Mouse (Mus musculus): ENCODE results near the gene Ripply3.

Ripply3 gene

GRCm38 (mm10) chr16:94327781-94328711 is at the start of gene Ripply3:
TSS of gene Ripply3 (plus strand) at chr16:94328420.
- no peak for DNase-seq (ENCODE audit: low spot score in 2 of 2)

- no peak for DNase-seq (ENCODE audit: low spot score in 2 of 2)
Observed at GRCm38 (mm10) chr16:94283972-94284371, 44.2 kb upstream of the Ripply3 start.

DNA sequence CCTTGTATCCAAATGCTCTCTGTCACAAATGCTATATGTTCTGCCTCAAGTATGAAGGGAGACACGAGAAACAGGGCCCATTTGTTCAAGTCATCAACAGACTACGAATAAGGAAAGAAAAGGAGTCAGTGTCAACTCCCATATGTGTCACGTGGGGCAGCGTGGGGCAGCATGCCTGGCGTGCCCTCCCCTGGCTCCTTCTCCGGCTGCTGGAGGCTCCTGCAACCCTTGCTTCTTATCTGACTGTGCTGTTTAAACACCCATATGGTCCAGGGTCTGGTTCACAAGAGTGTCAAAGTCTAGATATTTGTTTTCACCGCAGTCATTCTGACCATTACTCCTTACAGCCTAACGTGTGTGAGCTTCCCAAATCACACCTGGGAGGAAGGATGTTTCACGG is 40.4 kb upstream of the Ripply3 start:
- DNase-seq (ENCODE audit: low spot score in 2 of 2) = no peak

- DNase-seq (ENCODE audit: low spot score in 2 of 2) = peak; percentile 58
Observed at GRCm38 (mm10) chr16:94289138-94290072, 38.8 kb upstream of the Ripply3 start.

GRCm38 (mm10) chr16:94290073-94290999 is 37.9 kb upstream of the Ripply3 start:
- peak; percentile 51 to 66 for DNase-seq (ENCODE audit: low spot score in 2 of 2)

DNA sequence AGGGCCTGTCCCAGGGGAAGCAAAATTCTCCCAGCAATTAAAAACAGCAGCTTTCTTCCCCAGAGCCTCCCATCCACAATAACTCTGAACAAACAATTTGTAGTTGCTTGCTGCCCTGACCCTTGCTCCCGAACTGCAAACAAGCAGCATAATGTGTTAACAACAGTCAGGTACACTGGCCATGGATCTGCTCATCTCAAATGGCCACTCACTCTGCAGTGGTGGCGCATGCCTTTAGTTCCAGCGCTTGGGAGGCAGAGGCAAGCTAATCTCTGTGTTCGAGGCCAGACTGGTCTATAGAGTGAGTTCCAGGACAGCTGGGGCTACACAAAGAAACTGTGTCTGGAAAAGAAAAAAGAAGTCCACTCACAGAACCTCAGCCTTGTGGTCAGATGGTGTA is 37.1 kb upstream of the Ripply3 start:
- no peak for DNase-seq (ENCODE audit: low spot score in 2 of 2)

DNA sequence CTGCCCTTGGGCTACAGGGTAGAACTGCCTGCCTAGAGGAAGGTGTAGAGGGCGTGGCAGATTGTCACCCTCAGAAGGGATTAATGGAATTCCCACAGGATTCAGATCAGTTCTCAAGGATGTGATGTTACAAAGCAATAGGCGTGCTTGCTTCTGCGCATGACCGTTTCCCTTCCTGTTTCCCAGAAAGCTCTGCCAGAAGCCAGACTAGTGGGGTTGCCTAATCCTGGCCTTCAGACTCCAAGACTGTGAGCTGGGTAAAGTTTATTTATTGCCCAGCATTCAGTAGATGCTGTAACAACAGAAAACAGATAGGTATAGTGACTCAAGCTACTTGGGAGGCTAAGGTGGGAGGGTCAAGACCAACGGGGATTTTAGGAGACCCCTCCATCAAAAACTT is 30.1 kb upstream of the Ripply3 start:
- no peak for DNase-seq (ENCODE audit: low spot score in 2 of 2)

- no peak for DNase-seq (ENCODE audit: low spot score in 2 of 2)
Observed at GRCm38 (mm10) chr16:94299210-94299609, 29.0 kb upstream of the Ripply3 start.

GRCm38 (mm10) chr16:94301194-94301593 is 27.0 kb upstream of the Ripply3 start:
- no peak for DNase-seq (ENCODE audit: low spot score in 2 of 2)

GRCm38 (mm10) chr16:94301696-94302095 is 26.5 kb upstream of the Ripply3 start:
- no peak for DNase-seq (ENCODE audit: low spot score in 2 of 2)

GRCm38 (mm10) chr16:94302274-94303202 is 25.7 kb upstream of the Ripply3 start:
- DNase-seq (ENCODE audit: low spot score in 2 of 2) = peak; percentile 33 to 43

- DNase-seq (ENCODE audit: low spot score in 2 of 2) = no peak
Observed at GRCm38 (mm10) chr16:94303203-94303535, 25.1 kb upstream of the Ripply3 start.

DNA sequence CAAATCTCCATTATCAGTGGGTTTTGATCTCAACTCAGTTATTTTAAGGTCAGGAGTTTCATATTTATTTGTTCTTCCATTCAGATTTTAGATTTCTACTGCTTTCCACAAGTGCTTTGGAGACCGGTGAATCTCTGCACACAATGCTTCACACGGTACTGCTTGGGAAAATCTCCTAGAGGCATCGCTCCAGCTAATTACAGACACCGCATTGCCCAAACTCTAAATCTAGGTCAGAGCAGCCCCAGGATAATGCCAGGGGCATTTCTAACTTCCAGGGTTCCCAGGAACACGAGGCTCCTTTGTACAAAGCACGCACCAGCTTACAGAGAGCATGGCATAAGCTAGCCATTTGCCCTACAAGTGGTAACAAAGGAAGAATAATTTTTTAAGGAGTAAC is 20.7 kb upstream of the Ripply3 start:
- no peak for DNase-seq (ENCODE audit: low spot score in 2 of 2)

DNA sequence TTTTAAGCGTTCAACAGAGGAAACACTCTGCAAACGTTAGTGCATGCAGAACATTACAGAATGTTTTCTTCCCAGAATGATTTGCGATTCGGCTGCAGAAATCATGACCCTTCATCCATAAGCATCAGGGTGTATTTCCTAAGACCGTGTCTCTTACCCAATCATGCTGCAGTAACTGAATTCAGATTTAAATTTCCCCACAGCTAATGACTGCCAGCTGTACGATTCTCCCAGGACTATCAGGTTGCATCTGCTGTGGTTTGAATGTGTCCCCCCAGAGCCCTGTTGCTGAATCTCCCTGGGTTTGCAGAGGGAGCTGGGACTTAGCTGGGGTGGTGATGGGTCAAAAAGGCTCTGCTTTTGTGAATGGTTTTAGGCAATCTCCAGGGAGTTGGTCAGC is 20.3 kb upstream of the Ripply3 start:
- no peak for DNase-seq (ENCODE audit: low spot score in 2 of 2)

- no peak for DNase-seq (ENCODE audit: low spot score in 2 of 2)
Observed at GRCm38 (mm10) chr16:94309025-94309424, 19.2 kb upstream of the Ripply3 start.

DNA sequence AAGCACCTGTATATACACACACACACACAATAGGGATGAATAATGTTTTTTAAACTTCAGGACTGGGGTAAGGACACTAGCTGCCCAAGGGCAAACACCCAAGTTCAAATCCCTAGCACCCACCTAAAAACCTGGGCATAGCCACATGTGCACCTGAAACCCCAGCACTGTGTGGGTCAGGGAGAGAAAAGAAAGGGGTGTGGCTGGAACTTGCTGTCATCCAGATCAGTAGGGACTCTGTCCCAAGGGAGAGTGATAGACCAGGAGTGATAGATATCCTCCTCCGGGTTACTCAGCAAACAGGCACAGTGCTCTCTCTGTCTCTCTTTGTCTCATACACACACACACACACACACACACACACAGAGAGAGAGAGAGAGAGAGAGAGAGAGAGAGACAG is 16.8 kb upstream of the Ripply3 start:
- DNase-seq (ENCODE audit: low spot score in 2 of 2) = no peak

GRCm38 (mm10) chr16:94311931-94312330 is 16.3 kb upstream of the Ripply3 start:
- DNase-seq (ENCODE audit: low spot score in 2 of 2) = no peak

DNA sequence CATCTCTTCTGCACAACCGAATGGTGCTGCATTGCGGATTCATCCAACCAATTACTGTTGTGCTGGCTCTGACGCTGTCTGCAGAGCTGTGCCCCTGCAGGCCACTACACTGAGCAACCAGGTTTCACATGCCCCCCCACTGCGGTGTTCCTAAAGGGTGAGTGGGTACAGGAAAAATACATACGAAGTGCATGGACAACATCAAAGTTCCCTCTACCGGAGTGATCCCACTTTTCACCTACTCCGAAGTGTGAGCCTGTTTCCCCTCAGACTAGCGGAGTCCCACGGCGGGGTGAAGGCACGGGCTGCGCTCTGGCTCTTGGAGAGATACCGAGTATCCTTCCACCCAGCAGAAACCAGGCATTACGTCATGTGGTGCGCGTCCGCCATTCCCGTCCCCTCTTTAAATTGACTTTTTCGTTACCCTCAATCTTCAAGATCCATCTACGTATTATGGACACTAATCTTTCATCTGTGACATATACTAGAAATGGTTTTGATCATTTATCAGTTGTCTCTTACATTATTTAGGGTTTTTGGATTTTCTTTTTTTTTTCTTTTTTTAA is 15.5 kb upstream of the Ripply3 start:
- DNase-seq (ENCODE audit: low spot score in 2 of 2) = peak; percentile 64 to 71

GRCm38 (mm10) chr16:94313229-94314030 is 14.8 kb upstream of the Ripply3 start, which contains the start of gene Hlcs:
TSS of gene Hlcs (minus strand) at chr16:94313571.
- DNase-seq (ENCODE audit: low spot score in 2 of 2) = peak; percentile 96 to 97
